Mouse (Mus musculus) Patski (cell line): ENCODE data around the gene Cln3. TPM values are rescaled to one million over a fixed set of nuclear protein-coding genes. Genes with fewer than 3 reads are reported as not detected.
A peak's percentile ranks its signal among the peaks of the same experiment; 100 is the strongest.

Experiments used
- ATAC-seq: fragments of 100-300 bp; one replicate; pipeline ENCODE4 v1.8.0; 2021
- CTCF ChIA-PET: fragments of 350-600 bp; sonication (Branson Sonifier 250); formaldehyde crosslinking; loops from one replicate; lab custom pipeline; 2022; ENCODE audit warnings: inconsistent platforms; lab: Charles Lee
- POLR2A ChIA-PET: fragments of 350-600 bp; sonication (Branson Sonifier 250); formaldehyde crosslinking; loops from one replicate; lab custom pipeline; 2022; ENCODE audit warnings: antibody characterized with exemption, inconsistent platforms; lab: Charles Lee
- DNase-seq: peaks from one replicate; pipeline ENCODE4 v3.0.0-alpha.2; 2011; ENCODE audit warnings: low read depth, low spot score
- H3K27me3 ChIP-seq: fragments of 371-371 bp; one replicate; pipeline ENCODE4 v1.5.1; 2021
- CTCF ChIP-seq: fragments of 100-300 bp; IDR thresholded peaks from one replicate; pipeline ENCODE4 v1.5.1; 2021
- in situ Hi-C: fragments of 300-500 bp; cut with MboI; formaldehyde crosslinking; loops from 3 replicates; pipeline ENCODE4 v1.11.1; 2018; ENCODE audit warnings: low pct_unique_long_range_greater_than_20kb, mixed read lengths
- polyA plus RNA-seq: library from polyadenylated mRNA; unstranded; gene quantifications from one replicate; pipeline ENCODE4 v1.2.3, GENCODE M21; 2021

The Cln3 gene
- polyA plus RNA-seq, 1 experiment from 2014 or later = 2.6 TPM

- in situ Hi-C loops = no loop called here
- CTCF ChIA-PET = no interaction called here
- POLR2A ChIA-PET = no interaction called here
- DNase-seq (no peak), ATAC-seq (no peak)
- no peaks in the 10 kb centered on the region for H3K27me3 ChIP-seq
- no peak for TF ChIP-seq CTCF
These were observed 49.2 kb downstream of the Cln3 start for GRCm38 (mm10) chr7:126536466-126536865.

- TF ChIP-seq CTCF = no peak
- in situ Hi-C loops = no loop called here
- H3K27me3 ChIP-seq = no peaks in the 10 kb centered on the region
- no peak for DNase-seq
- no peak for ATAC-seq
- CTCF ChIA-PET = no interaction called here
- POLR2A ChIA-PET = no interaction called here
These were observed 49.9 kb downstream of the Cln3 start for GRCm38 (mm10) chr7:126535766-126536165.

- CTCF ChIA-PET = no interaction called here
- no peak for TF ChIP-seq CTCF
- no peaks in the 10 kb centered on the region for H3K27me3 ChIP-seq
- in situ Hi-C loops = no loop called here
- ATAC-seq (no peak), DNase-seq (no peak)
- POLR2A ChIA-PET = no interaction called here
These were observed 52.2 kb downstream of the Cln3 start for GRCm38 (mm10) chr7:126533434-126533833.

GRCm38 (mm10) chr7:126528166-126528577 lies 57.4 kb downstream of the Cln3 start:
- in situ Hi-C loops = loop anchor here (5.0 kb wide), 2 partner anchors 51 to 131 kb away; partner anchors contain the start of genes Nfatc2ip and Sh2b1
- ATAC-seq (no peak), DNase-seq (no peak)
- peaks cover 8% of the 10 kb centered on the region for H3K27me3 ChIP-seq
- POLR2A ChIA-PET = no interaction called here
- peak; percentile 65 for TF ChIP-seq CTCF
- CTCF ChIA-PET = interaction anchor here (0.7 to 1.4 kb wide), 4 partner anchors 9 to 129 kb away, joined by 3 to 5 read pairs (median 4); no protein-coding TSS in a partner anchor

- no peak for DNase-seq
- ATAC-seq = no peak
- H3K27me3 ChIP-seq = peaks cover 21% of the 10 kb centered on the region
- ChIA-PET POLR2A (no interaction called here), CTCF (no interaction called here)
- in situ Hi-C loops = loop anchor here (5.0 kb wide), 1 partner anchor 201 kb away; no protein-coding TSS in a partner anchor
- no peak for TF ChIP-seq CTCF
These were observed 62.3 kb downstream of the Cln3 start for GRCm38 (mm10) chr7:126523316-126523715.

Other genes starting within 250 kb of the Cln3 start
- gene Lat, start 216.2 kb downstream of the Cln3 start, polyA plus RNA-seq = 0.95 TPM
- gene Spns1, start 208.4 kb downstream of the Cln3 start, polyA plus RNA-seq = 69.3 TPM
- gene Nfatc2ip, start 189.1 kb downstream of the Cln3 start, polyA plus RNA-seq = 8.9 TPM
- not detected for gene Cd19, start 170.9 kb downstream of the Cln3 start, polyA plus RNA-seq
- gene Rabep2, start 157.1 kb downstream of the Cln3 start, polyA plus RNA-seq = 30.2 TPM
- 0.10 TPM for gene Atp2a1, start 122.7 kb downstream of the Cln3 start, polyA plus RNA-seq
- gene Sh2b1, start 110.4 kb downstream of the Cln3 start, polyA plus RNA-seq = 64.4 TPM
- gene Tufm, start 98.5 kb downstream of the Cln3 start, polyA plus RNA-seq = 159 TPM
- 113 TPM for gene Atxn2l, start 82.4 kb downstream of the Cln3 start, polyA plus RNA-seq
- gene Eif3c, start 19.4 kb downstream of the Cln3 start, polyA plus RNA-seq = 322 TPM
- 0.94 TPM for gene Apobr, start 875 bp downstream of the Cln3 start, polyA plus RNA-seq
- gene Il27, start 9.1 kb upstream of the Cln3 start, polyA plus RNA-seq = 0.68 TPM
- 138 TPM for gene Nupr1, start 45.0 kb upstream of the Cln3 start, polyA plus RNA-seq
- 21.1 TPM for gene Sgf29, start 63.5 kb upstream of the Cln3 start, polyA plus RNA-seq
- 0.62 TPM for gene Sult1a1, start 90.6 kb upstream of the Cln3 start, polyA plus RNA-seq
- gene Bola2, start 109.6 kb upstream of the Cln3 start, polyA plus RNA-seq = 102 TPM
- 14.8 TPM for gene Slx1b, start 110.0 kb upstream of the Cln3 start, polyA plus RNA-seq
- gene Coro1a, start 122.0 kb upstream of the Cln3 start, polyA plus RNA-seq = 1.3 TPM
- 122 TPM for gene Mapk3, start 173.8 kb upstream of the Cln3 start, polyA plus RNA-seq
- gene Gdpd3, start 180.5 kb upstream of the Cln3 start, polyA plus RNA-seq = 3.0 TPM
- gene Ypel3, start 191.1 kb upstream of the Cln3 start, polyA plus RNA-seq = 109 TPM
- gene Tbx6, start 195.7 kb upstream of the Cln3 start, polyA plus RNA-seq = 0.49 TPM
- 94.3 TPM for gene Ppp4c, start 206.7 kb upstream of the Cln3 start, polyA plus RNA-seq
- gene Fam57b, start 211.9 kb upstream of the Cln3 start, polyA plus RNA-seq = 1.3 TPM
- not detected for gene 4930451I11Rik, start 245.8 kb upstream of the Cln3 start, polyA plus RNA-seq